Mouse (Mus musculus) hindbrain, embryonic 15.5 days (tissue): Measurements from ENCODE around the gene Plcxd3. TPM values are rescaled to one million over a fixed set of nuclear protein-coding genes. Genes with fewer than 3 reads are reported as not detected.
A peak's percentile ranks its signal among the peaks of the same experiment; 100 is the strongest.

Experiments used
- ATAC-seq: fragments of 200-750 bp; cut with Nextera tagmentation; 2 replicates; pipeline ENCODE4 v1.8.0; 2017; ENCODE audit warnings: low read depth, moderate number of reproducible peaks, moderate TSS enrichment; ENCODE audit not compliant: low FRiP score
- H3K27ac ChIP-seq: fragments of 300-500 bp; sonication (generic); replicated peaks from 2 replicates; pipeline ENCODE4 v1.5.1; 2015; ENCODE audit warnings: mild to moderate bottlenecking, inconsistent platforms
- H3K27me3 ChIP-seq: fragments of 300-500 bp; sonication (generic); 2 replicates; pipeline ENCODE4 v1.6.1; 2015; ENCODE audit warnings: control low read depth, inconsistent platforms
- H3K36me3 ChIP-seq: fragments of 300-500 bp; sonication (generic); 2 replicates; pipeline ENCODE4 v1.6.1; 2015; ENCODE audit warnings: control low read depth, inconsistent platforms
- H3K4me1 ChIP-seq: fragments of 300-500 bp; sonication (generic); replicated peaks from 2 replicates; pipeline ENCODE4 v1.6.1; 2015; ENCODE audit warnings: control low read depth, inconsistent platforms
- H3K4me2 ChIP-seq: fragments of 300-500 bp; sonication (generic); 2 replicates; pipeline ENCODE4 v1.6.1; 2015; ENCODE audit warnings: moderate library complexity, mild to moderate bottlenecking, inconsistent platforms
- H3K4me3 ChIP-seq: fragments of 300-500 bp; sonication (generic); 2 replicates; pipeline ENCODE4 v1.5.1; 2015; ENCODE audit warnings: mild to moderate bottlenecking, inconsistent platforms
- H3K9ac ChIP-seq: fragments of 300-500 bp; sonication (generic); 2 replicates; pipeline ENCODE4 v1.6.1; 2015; ENCODE audit warnings: inconsistent platforms
- H3K9me3 ChIP-seq: fragments of 300-500 bp; sonication (generic); 2 replicates; pipeline ENCODE4 v1.6.1; 2016; ENCODE audit warnings: control low read depth, inconsistent platforms
- WGBS: fragments of 180-500 bp; shearing (Covaris S2); methylation state at CpG from one replicate; pipeline ENCODE4 v1.1.7; 2015; 5-methylcytosine and 5-hydroxymethylcytosine counted together
- polyA plus RNA-seq: library from polyadenylated mRNA; unstranded; fragments of >200 nt; fragmentation: Nextera tagmentation; extraction: Ambion mirVana; gene quantifications from 2 replicates; pipeline ENCODE4 v1.2.1, GENCODE M21; 2015

Plcxd3 gene
- polyA plus RNA-seq, 1 experiment from 2014 or later = 88.7 TPM

DNA sequence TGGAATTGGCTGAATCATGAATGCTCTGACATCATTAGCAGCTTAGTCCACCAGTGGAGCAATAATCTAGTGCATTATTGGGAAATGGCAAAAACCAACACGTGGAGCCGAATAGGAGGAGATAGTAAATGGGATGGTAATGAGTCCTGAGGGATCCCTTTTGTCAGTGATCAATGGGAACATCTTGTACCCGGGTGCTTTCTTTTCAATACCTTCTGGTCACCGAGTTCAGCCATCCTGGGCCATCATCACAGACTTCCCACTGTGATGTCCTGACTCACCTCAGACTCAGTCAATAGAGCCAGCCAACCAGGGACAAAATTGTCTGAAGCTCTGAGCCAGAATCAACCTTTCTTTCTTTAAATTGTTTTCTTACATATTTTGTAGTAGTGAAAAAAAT lies 24.8 kb downstream of the Plcxd3 start:
- no peak overlapping the region for H3K27ac ChIP-seq
- H3K27me3 ChIP-seq = no peaks in the 10 kb centered on the region
- H3K9ac ChIP-seq = no peak overlapping the region
- H3K9me3 ChIP-seq = no peaks in the 10 kb centered on the region
- H3K36me3 ChIP-seq = 0 out of 2 replicates have a peak, but pooled peaks cover 4% of the 10 kb centered on the region
- H3K4me1 ChIP-seq = no peaks in the 10 kb centered on the region
- H3K4me3 ChIP-seq = no peak overlapping the region
- no peak for ATAC-seq
- H3K4me2 ChIP-seq = no peak overlapping the region
- 26% methylated on average over 4 of the region's 4 CpGs for WGBS

DNA sequence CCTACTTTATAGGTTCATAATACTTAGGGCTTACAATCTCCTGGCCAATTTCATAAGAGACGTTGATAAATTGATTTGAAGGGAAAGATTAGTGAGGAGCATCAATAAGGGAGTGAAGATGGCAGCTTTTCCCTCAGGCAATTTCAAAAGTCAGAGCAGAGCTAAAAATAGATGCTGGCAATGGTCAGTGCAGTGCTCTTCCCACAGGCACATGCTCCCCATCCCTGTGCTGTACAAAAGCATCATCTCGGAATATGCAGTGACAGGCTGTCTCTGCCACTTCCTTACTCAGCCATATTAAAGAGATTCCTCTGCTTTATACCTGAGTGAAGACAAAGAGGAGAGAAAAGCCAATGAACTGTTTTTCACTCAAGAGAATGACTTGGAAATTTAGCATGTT lies 36.0 kb downstream of the Plcxd3 start:
- Histone ChIP-seq H3K27me3 (no peaks in the 10 kb centered on the region), H3K4me1 (0 out of 2 replicates have a peak, but pooled peaks cover 3% of the 10 kb centered on the region), H3K4me3 (no peak overlapping the region), H3K36me3 (no peaks in the 10 kb centered on the region), H3K9ac (no peak overlapping the region), H3K4me2 (no peak overlapping the region), H3K27ac (0 out of 2 replicates have a peak overlapping the region, but pooled peaks have one; percentile 11), H3K9me3 (no peaks in the 10 kb centered on the region)
- peak; percentile 61; the same call in 1 of the 2 replicates for ATAC-seq
- 69% methylated on average over 2 of the region's 2 CpGs for WGBS

DNA sequence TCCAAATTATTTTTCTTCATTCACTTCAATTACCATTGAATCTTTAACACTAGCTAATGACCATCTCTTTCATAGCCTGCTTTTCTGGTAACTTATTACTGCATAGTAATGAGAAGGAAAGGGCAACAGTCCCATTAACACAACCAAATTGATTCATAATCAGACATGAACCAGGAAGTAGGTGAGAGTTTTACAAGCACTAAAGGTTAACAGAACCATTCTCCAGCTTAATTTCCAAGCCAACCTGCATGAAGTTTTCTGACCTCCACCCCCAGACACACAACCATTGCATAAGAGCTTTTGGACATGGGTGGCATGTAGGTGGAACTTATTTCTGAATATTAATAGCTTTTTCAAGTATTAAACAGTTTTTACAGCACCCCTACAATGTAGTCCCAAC lies 64.8 kb downstream of the Plcxd3 start:
- Histone ChIP-seq H3K4me1 (no peaks in the 10 kb centered on the region), H3K4me3 (no peak overlapping the region), H3K27me3 (no peaks in the 10 kb centered on the region), H3K27ac (no peak overlapping the region), H3K9me3 (no peaks in the 10 kb centered on the region), H3K4me2 (no peak overlapping the region), H3K36me3 (no peaks in the 10 kb centered on the region), H3K9ac (no peak overlapping the region)
- no peak for ATAC-seq

DNA sequence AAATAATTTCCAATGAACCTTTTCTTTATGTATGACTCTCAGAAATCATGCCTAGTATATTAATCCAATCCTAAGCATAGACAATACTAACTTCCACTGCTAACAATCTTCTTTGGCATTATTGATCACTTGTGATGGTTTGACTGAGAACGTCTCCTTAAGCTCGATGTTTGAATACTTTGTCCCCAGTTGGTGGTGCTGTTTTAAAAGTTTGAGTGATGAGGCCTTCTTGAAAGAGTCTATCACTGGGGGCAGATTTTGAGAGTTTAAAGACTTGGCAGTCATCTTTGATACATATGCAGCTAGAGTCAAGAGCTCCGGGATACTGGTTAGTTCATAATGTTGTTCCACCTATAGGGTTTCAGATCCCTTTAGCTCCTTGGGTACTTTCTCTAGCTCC lies 120.9 kb downstream of the Plcxd3 start:
- Histone ChIP-seq H3K9me3 (no peaks in the 10 kb centered on the region), H3K4me2 (no peak overlapping the region), H3K36me3 (no peaks in the 10 kb centered on the region), H3K27me3 (no peaks in the 10 kb centered on the region), H3K9ac (no peak overlapping the region), H3K4me1 (no peaks in the 10 kb centered on the region), H3K4me3 (no peak overlapping the region), H3K27ac (no peak overlapping the region)
- ATAC-seq = no peak
- 93% methylated on average over 3 of the region's 3 CpGs for WGBS

DNA sequence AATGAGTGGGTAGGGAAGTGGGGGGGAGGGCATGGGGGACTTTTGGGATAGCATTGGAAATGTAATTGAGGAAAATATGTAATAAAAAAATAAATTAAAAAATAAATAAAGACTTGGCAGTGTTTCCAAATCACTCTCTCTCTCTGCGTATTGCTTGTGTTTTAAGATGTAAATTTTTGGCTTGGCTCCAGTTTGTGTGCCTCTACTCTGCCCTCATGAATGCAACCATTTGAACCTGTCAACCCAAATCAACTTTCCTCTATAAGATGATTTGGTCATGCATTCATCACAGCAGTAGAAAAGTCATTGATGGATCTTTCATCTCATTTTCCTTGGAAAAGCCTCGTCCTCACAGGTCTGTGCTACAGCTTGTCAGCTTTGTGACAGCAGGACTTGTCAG lies 121.7 kb downstream of the Plcxd3 start:
- no peak overlapping the region for H3K4me2 ChIP-seq
- no peak for ATAC-seq
- 63% methylated on average over 2 of the region's 2 CpGs for WGBS
- H3K36me3 ChIP-seq = no peaks in the 10 kb centered on the region
- H3K9me3 ChIP-seq = no peaks in the 10 kb centered on the region
- H3K27ac ChIP-seq = no peak overlapping the region
- H3K4me1 ChIP-seq = no peaks in the 10 kb centered on the region
- no peak overlapping the region for H3K4me3 ChIP-seq
- no peaks in the 10 kb centered on the region for H3K27me3 ChIP-seq
- no peak overlapping the region for H3K9ac ChIP-seq

DNA sequence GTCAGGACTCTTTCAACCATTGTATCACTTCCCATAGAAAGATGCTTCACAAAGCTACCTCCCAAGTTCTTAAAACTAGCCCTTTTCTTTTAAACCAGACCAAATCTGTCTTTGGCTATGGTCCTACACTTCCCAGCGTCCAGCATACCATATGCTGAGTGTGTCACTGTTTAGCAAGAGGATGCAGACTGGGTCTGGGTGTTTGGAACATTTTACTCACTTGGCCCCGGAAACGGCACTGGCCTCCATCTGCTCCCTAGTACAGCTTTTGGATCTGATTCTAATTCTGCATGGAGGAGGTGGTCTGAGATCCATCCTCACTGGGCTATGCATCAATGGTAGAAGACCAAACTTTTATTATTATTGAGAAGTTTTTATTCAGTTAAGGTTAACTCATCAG lies 122.7 kb downstream of the Plcxd3 start:
- no peak for ATAC-seq
- no peak overlapping the region for H3K27ac ChIP-seq
- H3K4me2 ChIP-seq = no peak overlapping the region
- H3K27me3 ChIP-seq = no peaks in the 10 kb centered on the region
- H3K4me1 ChIP-seq = no peaks in the 10 kb centered on the region
- H3K9me3 ChIP-seq = no peaks in the 10 kb centered on the region
- H3K4me3 ChIP-seq = no peak overlapping the region
- H3K36me3 ChIP-seq = no peaks in the 10 kb centered on the region
- 73% methylated on average over 3 of the region's 3 CpGs for WGBS
- no peak overlapping the region for H3K9ac ChIP-seq

DNA sequence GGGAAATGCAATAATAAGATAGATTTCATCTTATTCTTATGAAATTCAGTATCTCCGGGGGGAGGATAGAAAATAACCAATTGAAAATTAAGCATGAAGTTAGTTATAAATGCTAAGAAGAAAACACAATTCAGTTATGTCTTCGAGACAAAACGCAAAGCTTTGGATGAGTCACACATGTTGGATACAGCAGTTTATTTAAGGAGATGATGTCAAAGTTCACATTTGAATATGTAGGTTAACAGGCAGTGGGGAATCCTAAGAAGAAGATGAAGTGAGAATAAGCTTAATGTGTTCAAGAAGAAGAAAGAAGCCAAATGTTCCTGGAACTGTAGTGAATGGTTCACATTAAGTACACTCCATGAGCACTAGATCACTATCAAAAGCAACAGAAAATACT lies 128.1 kb downstream of the Plcxd3 start:
- Histone ChIP-seq H3K4me3 (no peak overlapping the region), H3K36me3 (no peaks in the 10 kb centered on the region), H3K27me3 (no peaks in the 10 kb centered on the region), H3K9me3 (no peaks in the 10 kb centered on the region), H3K9ac (no peak overlapping the region), H3K4me2 (no peak overlapping the region), H3K4me1 (no peaks in the 10 kb centered on the region), H3K27ac (no peak overlapping the region)
- WGBS = 90% methylated on average over 3 of the region's 3 CpGs
- ATAC-seq = no peak

DNA sequence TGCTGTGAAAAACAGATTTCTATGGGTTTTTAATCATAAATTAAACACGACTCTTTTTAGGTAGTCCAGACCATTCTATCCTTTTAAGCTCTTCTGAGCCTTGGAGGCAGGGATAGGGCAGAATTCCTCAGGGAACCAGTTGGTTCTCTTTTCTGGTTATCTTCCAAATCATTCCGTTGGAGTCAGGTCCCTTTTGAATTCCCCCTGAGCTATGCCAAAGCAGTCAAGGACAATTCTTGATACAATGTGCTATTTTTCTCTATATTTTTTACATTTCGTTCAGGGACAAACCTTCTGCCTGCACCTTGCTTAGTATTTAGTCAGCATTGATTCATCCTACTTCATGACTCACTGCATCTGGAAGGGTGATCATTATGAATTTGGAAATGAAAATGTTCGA lies 128.5 kb downstream of the Plcxd3 start:
- Histone ChIP-seq H3K4me1 (no peaks in the 10 kb centered on the region), H3K9ac (no peak overlapping the region), H3K4me3 (no peak overlapping the region), H3K27ac (no peak overlapping the region), H3K27me3 (no peaks in the 10 kb centered on the region), H3K4me2 (no peak overlapping the region), H3K36me3 (no peaks in the 10 kb centered on the region), H3K9me3 (no peaks in the 10 kb centered on the region)
- WGBS = 77% methylated on average over 4 of the region's 4 CpGs
- no peak for ATAC-seq

DNA sequence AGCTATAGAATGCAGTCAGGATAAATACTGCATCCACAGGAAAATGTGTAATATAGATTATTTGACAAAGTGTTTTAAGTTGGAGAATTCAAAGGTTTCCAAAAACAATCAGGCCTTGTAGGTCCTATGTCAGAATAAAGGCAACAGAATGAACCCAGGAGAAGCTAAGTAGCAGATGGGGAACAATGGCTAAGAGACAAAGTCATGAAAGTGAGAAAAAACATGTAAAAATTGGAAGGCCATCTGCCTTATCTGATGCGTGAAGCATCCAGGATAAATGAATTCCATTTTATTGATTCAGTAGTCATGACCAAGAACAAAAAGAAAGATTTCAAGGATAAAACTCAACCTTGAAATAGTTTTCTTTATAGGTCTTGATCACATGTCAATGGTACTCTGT lies 139.4 kb downstream of the Plcxd3 start:
- Histone ChIP-seq H3K9ac (no peak overlapping the region), H3K9me3 (no peaks in the 10 kb centered on the region)
- 82% methylated on average over 1 of the region's 1 CpGs for WGBS

DNA sequence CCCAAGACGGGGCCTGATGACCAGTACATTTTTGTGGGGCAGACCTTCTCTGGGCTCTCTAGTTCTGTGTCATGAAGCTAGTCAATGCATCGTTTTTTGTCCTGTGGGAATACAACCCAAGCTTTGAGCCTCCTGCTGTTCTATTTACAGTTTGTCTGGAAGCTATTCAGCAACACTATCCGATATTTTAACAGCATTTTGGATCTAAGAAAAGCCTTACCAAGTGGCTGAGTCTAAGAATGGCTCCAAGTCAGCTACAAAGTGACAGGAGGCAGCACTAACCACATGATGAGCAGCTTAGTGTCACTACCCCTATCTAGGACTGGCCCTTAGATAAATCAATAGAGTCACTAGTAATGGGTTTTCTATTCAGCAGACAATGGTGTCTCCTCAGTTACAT lies 149.3 kb downstream of the Plcxd3 start:
- no peak for ATAC-seq
- 73% methylated on average over 3 of the region's 3 CpGs for WGBS
- no peak overlapping the region for H3K27ac ChIP-seq

More for the DNA sequence above, 139.4 kb downstream of the Plcxd3 start:
- ATAC-seq = no peak
- no peak overlapping the region for H3K4me2 ChIP-seq
- H3K4me3 ChIP-seq = no peak overlapping the region
- H3K27ac ChIP-seq = no peak overlapping the region
- H3K4me1 ChIP-seq = no peaks in the 10 kb centered on the region
- H3K36me3 ChIP-seq = no peaks in the 10 kb centered on the region
- no peaks in the 10 kb centered on the region for H3K27me3 ChIP-seq

DNA sequence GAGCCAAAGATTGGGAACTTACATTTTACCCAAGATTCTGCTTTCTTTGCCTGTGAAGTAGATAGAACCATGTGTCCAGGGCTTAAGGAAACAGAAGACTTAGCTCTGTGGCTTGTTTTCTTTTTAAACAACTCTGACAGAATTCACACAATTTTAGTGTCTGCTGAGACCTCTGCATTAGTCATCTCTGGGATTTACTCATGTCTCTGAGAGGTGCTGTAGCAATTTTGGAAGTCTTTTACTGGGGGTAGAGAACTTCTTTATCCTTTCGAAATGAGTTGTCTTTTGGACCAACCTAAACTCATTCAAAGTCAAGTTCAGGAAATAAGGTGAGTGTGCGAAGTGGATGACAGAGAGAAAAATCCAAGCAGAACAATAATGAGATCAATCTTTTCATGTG lies 158.4 kb downstream of the Plcxd3 start:
- Histone ChIP-seq H3K27me3 (no peaks in the 10 kb centered on the region), H3K9ac (no peak overlapping the region), H3K4me1 (no peaks in the 10 kb centered on the region), H3K36me3 (no peaks in the 10 kb centered on the region), H3K4me3 (no peak overlapping the region), H3K27ac (no peak overlapping the region), H3K4me2 (no peak overlapping the region), H3K9me3 (no peaks in the 10 kb centered on the region)
- ATAC-seq = no peak
- WGBS = 93% methylated on average over 2 of the region's 2 CpGs

More for the DNA sequence above, 149.3 kb downstream of the Plcxd3 start:
- Histone ChIP-seq H3K36me3 (no peaks in the 10 kb centered on the region), H3K4me3 (no peak overlapping the region), H3K4me2 (no peak overlapping the region), H3K27me3 (no peaks in the 10 kb centered on the region), H3K9me3 (no peaks in the 10 kb centered on the region), H3K4me1 (no peaks in the 10 kb centered on the region), H3K9ac (no peak overlapping the region)

DNA sequence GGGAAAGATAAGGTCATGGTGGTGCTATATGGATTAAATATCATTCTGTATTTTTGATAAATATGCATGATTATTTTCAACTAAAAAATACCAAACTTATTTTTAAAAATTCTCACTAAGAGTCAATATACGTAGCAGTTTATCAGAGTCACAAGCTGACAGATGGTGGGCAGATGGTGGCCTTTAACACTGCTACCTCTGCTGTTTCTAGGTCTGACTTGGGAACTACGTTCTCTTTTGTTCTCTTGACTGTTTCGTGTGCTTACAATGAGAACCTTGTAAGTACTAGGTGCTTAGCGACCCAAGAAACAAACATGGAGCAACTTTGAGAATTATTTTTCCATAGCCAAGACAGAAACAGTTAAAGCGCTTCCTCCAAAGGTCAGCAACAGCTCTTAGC lies 183.8 kb downstream of the Plcxd3 start:
- 75% methylated on average over 5 of the region's 5 CpGs for WGBS
- H3K4me1 ChIP-seq = no peaks in the 10 kb centered on the region
- no peak overlapping the region for H3K27ac ChIP-seq
- no peak overlapping the region for H3K9ac ChIP-seq
- no peaks in the 10 kb centered on the region for H3K9me3 ChIP-seq
- ATAC-seq = no peak
- no peaks in the 10 kb centered on the region for H3K36me3 ChIP-seq
- H3K27me3 ChIP-seq = no peaks in the 10 kb centered on the region
- H3K4me2 ChIP-seq = no peak overlapping the region
- H3K4me3 ChIP-seq = no peak overlapping the region

DNA sequence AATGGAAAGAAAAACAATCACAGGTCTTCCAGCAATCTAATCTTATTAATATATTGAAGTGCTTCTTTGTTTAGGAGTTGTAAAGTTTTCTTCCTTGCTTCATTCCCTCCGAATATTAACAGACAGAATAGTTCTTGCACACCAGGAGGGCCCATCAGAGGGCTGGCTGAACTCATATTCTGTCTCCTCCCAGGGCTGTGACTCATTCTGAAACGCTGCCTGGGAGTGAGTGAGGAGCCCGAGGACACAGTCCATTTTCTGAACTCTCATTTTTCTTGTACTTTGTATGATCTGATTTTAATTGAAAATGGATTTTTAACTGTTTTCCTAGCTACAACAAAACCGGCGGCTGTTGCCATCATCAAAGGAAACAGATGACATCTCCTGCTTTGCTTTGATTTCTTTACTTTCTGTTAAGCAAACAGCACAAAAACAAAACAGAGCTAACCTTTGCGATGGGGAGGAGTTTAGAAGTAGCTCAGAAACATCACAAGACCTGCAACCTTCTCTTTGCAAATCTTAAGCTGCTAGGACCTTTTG lies 186.2 kb downstream of the Plcxd3 start:
- no peaks in the 10 kb centered on the region for H3K4me1 ChIP-seq
- no peaks in the 10 kb centered on the region for H3K9me3 ChIP-seq
- H3K9ac ChIP-seq = no peak overlapping the region
- H3K4me2 ChIP-seq = no peak overlapping the region
- H3K27me3 ChIP-seq = no peaks in the 10 kb centered on the region
- H3K27ac ChIP-seq = 0 out of 2 replicates have a peak overlapping the region, but pooled peaks have one; percentile 6
- H3K36me3 ChIP-seq = no peaks in the 10 kb centered on the region
- WGBS = 62% methylated on average over 6 of the region's 6 CpGs
- no peak overlapping the region for H3K4me3 ChIP-seq
- no peak for ATAC-seq
